Mouse (Mus musculus) limb, embryonic 10.5 days (tissue): ENCODE measurements around the gene Vav3. TPM values are rescaled to one million over a fixed set of nuclear protein-coding genes. Genes with fewer than 3 reads are reported as not detected.

Experiments
- DNase-seq: peaks from one replicate; pipeline ENCODE4 v3.0.0-alpha.2; 2017; ENCODE audit warnings: low spot score
- H3K27ac ChIP-seq: fragments of 300-500 bp; sonication (generic); 2 replicates; pipeline ENCODE4 v1.5.1; 2016; ENCODE audit warnings: mild to moderate bottlenecking
- H3K27me3 ChIP-seq: fragments of 300-500 bp; sonication (generic); 2 replicates; pipeline ENCODE4 v1.6.1; 2016; ENCODE audit warnings: low read depth, mild to moderate bottlenecking; ENCODE audit not compliant: poor library complexity, severe bottlenecking
- H3K36me3 ChIP-seq: fragments of 300-500 bp; sonication (generic); 2 replicates; pipeline ENCODE4 v1.6.1; 2016; ENCODE audit warnings: mild to moderate bottlenecking, moderate library complexity
- H3K4me1 ChIP-seq: fragments of 300-500 bp; sonication (generic); 2 replicates; pipeline ENCODE4 v1.6.1; 2016
- H3K4me3 ChIP-seq: fragments of 300-500 bp; sonication (generic); 2 replicates; pipeline ENCODE4 v1.5.1; 2016; ENCODE audit warnings: mild to moderate bottlenecking, moderate library complexity
- H3K9me3 ChIP-seq: fragments of 300-500 bp; sonication (generic); replicated peaks from 2 replicates; pipeline ENCODE4 v1.6.1; 2016; ENCODE audit warnings: mild to moderate bottlenecking
- WGBS: fragments of 180-500 bp; shearing (Covaris S2); methylation state at CpG from one replicate; pipeline ENCODE4 v1.1.7; 2016; 5-methylcytosine and 5-hydroxymethylcytosine counted together
- polyA plus RNA-seq: library from polyadenylated mRNA; unstranded; fragments of >200 nt; fragmentation: Nextera tagmentation; extraction: Ambion mirVana; gene quantifications from 2 replicates; pipeline ENCODE4 v1.2.1, GENCODE M21; 2016

Vav3 gene
- polyA plus RNA-seq, 1 experiment from 2014 or later: 3.0 TPM

DNA sequence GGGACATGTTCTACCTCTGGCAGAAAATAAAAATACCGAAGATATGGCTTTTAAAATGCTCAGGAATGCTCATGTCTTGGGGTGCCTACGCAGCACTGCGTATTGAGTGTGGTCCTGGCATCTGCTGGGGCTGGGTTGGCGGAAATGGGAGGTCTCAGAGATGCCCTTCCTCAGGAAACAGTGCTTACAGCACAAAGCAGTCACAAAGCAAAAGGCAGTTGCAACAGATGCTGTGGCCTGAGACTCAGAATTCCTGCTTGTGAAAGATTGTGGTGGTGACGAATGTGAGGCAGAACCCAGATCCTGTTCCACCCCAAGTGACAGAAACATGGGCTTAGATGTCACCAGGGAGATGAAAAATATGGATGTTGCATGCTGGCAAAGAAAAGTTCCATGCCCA lies 21.4 kb downstream of the Vav3 start:
- Histone ChIP-seq H3K27me3 (no peaks in the 10 kb centered on the region), H3K36me3 (no peaks in the 10 kb centered on the region), H3K27ac (no peak overlapping the region), H3K4me3 (no peak overlapping the region), H3K4me1 (peaks cover 8% of the 10 kb centered on the region; the same call in 1 of the 2 replicates), H3K9me3 (no peaks in the 10 kb centered on the region)
- WGBS: 86% methylated on average over 5 of the region's 5 CpGs
- no peak for DNase-seq

DNA sequence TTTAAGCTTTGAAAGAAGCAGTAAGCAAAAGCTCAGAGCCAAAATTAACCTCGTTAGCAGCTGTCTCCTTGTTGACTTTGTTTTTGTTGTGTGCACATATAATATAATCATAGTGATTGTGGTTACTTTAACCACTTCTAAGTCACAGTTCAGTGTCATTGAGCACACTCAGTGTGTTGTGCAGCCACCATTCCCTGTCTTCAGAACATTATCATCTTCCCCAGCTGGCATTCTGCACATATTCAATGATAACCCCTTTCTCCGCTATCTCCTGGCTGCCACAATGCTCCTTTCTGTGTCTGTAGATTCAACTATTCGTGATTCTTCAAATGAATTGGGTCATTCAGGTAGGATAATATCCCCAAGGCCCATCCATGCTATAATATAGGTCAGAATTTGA lies 21.9 kb downstream of the Vav3 start:
- no peaks in the 10 kb centered on the region for H3K9me3 ChIP-seq
- no peak for DNase-seq
- WGBS: 89% methylated on average over 3 of the region's 3 CpGs
- H3K27ac ChIP-seq: no peak overlapping the region
- no peaks in the 10 kb centered on the region for H3K36me3 ChIP-seq
- no peak overlapping the region for H3K4me3 ChIP-seq
- H3K4me1 ChIP-seq: peaks cover 8% of the 10 kb centered on the region; the same call in 1 of the 2 replicates
- no peaks in the 10 kb centered on the region for H3K27me3 ChIP-seq

DNA sequence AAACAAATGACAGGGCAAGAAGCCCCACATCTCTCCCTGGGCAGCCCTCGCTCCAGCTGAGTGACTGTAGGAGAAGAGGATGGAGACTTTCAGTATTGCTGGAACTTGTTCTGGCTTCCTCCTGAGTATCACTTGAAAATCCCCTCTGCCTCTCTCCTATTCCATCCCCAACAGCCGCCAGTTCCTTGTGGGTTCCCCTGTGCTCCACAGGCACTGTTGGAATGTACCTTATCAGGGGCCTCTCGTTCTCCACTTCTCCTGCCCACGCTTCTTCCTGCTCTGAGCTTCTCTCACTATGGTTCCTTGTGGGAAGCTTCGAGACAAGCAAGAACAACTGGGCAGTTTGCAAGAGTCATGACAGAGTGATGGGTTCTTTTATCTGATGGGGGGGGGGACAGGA lies 23.1 kb downstream of the Vav3 start:
- no peaks in the 10 kb centered on the region for H3K9me3 ChIP-seq
- peaks cover 8% of the 10 kb centered on the region; the same call in 1 of the 2 replicates for H3K4me1 ChIP-seq
- no peak overlapping the region for H3K4me3 ChIP-seq
- WGBS: 82% methylated on average over 5 of the region's 5 CpGs
- no peak overlapping the region for H3K27ac ChIP-seq
- H3K27me3 ChIP-seq: no peaks in the 10 kb centered on the region
- no peak for DNase-seq
- no peaks in the 10 kb centered on the region for H3K36me3 ChIP-seq

DNA sequence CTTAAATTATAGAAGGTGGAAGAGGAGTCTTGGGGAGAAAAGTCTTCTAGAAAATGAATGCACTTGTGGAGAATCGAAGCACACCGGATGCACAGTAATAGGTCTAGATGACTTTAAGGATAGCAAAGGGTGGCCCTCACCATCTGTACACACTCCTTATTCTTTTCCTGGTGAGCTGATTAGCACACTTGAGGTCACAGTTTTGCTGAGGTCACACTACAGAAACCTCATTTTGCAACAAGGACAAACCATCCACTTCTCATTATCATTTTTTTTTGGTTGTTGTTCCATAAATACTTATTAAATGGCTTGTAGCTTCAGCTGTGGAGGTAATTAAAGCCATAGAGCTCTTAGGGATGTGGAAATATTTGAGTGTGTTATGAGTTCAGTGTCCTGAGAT lies 25.4 kb downstream of the Vav3 start:
- no peaks in the 10 kb centered on the region for H3K9me3 ChIP-seq
- H3K27me3 ChIP-seq: no peaks in the 10 kb centered on the region
- WGBS: 96% methylated on average over 2 of the region's 2 CpGs
- H3K27ac ChIP-seq: no peak overlapping the region
- H3K4me3 ChIP-seq: no peak overlapping the region
- no peaks in the 10 kb centered on the region for H3K36me3 ChIP-seq
- no peak for DNase-seq
- H3K4me1 ChIP-seq: peaks cover 8% of the 10 kb centered on the region; the same call in 1 of the 2 replicates

DNA sequence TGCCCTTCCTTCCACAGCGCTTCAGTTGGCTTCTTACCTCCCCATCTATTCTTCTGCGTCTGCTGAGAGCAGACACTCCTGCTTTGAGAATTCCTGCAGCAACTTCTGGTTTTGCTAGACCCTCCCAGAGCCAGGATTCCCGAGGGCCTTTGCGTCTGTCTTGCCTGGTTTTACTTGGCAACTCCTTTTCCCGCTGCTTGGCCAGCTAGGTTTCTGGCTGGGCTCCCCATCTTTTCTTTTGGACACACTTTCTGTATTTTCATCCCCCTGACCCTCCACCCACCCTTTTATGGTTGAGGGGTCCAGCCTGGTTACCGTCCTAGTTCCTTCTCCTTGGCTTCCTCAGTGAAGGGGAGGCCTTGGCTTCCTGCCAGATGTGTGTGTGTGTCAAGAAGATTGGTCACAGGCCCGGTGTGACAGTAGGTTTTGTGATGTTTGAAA lies 26.0 kb downstream of the Vav3 start:
- WGBS: 73% methylated on average over 7 of the region's 7 CpGs
- Histone ChIP-seq H3K4me1 (peaks cover 8% of the 10 kb centered on the region; the same call in 1 of the 2 replicates), H3K9me3 (no peaks in the 10 kb centered on the region), H3K4me3 (no peak overlapping the region), H3K27ac (no peak overlapping the region), H3K36me3 (no peaks in the 10 kb centered on the region), H3K27me3 (no peaks in the 10 kb centered on the region)
- DNase-seq: no peak

DNA sequence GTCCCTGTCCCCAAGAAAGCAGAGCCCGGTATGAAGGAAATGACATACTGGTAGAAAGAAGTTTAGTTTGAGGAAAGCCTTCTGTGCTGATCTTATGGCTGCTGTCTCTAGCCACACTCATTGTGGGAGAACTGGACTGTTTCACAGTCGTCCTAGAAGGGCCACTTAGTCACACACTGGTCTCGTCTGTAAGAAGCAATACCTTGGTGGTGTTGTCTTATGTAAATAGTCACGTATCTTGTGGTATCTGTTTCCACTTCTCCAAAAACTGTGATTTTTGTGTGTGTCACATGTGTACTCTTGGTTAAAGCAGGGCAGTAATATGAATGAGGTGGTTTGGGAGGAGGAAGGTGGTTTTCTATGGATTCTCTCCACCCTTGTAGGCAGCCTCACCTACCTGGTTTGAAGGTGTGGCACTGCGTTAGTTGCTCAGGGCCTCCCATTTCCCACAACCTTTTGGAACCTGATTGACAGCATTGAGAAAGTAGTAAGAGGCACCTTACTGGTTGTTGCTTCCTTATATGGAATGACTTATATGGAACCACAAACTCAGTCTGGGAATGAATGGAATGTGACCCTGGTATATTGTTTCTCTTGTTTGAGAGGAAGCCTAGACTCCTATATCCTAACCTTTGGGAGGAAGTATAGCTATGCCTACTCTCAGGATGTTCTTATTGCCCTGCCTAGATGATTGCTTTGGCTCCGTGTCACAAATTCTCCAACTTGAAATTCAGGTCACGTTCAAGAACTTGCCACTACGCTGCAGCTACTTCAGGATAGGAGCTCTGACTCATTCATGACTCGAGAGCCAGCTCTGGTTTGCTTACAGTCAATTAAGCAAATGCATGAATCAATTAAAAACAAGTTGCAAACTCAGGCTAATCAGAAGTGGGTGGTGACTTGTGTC lies 28.2 kb downstream of the Vav3 start:
- Histone ChIP-seq H3K4me3 (no peak overlapping the region), H3K4me1 (peaks cover 6% of the 10 kb centered on the region; the same call in 1 of the 2 replicates), H3K36me3 (no peaks in the 10 kb centered on the region), H3K9me3 (no peaks in the 10 kb centered on the region), H3K27me3 (no peaks in the 10 kb centered on the region), H3K27ac (no peak overlapping the region)
- 85% methylated on average over 9 of the region's 9 CpGs for WGBS
- no peak for DNase-seq

DNA sequence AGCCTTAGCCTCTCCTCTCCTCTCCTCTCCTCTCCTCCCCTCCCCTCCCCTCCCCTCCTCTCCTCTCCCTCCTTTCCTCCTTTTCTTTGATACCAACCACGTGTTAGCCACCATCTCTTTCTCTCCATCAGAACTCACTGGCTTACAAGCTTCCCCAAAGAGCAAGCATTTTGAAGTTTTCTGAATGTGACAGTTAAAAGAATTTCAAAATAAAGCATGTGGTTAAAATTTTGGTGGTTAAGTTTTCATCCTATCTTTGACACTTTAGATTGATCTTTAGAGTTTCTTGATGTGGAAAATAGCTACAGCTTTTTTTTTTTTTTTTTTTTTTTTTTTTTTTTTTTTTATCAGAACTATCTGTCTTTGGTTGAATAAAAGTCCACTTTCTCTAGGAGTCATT lies 31.1 kb downstream of the Vav3 start:
- Histone ChIP-seq H3K9me3 (no peaks in the 10 kb centered on the region), H3K4me1 (peaks cover 1% of the 10 kb centered on the region; the same call in 1 of the 2 replicates), H3K4me3 (no peak overlapping the region), H3K27ac (no peak overlapping the region), H3K27me3 (no peaks in the 10 kb centered on the region), H3K36me3 (no peaks in the 10 kb centered on the region)
- WGBS: 33% methylated on average over 1 of the region's 1 CpGs
- DNase-seq: no peak

DNA sequence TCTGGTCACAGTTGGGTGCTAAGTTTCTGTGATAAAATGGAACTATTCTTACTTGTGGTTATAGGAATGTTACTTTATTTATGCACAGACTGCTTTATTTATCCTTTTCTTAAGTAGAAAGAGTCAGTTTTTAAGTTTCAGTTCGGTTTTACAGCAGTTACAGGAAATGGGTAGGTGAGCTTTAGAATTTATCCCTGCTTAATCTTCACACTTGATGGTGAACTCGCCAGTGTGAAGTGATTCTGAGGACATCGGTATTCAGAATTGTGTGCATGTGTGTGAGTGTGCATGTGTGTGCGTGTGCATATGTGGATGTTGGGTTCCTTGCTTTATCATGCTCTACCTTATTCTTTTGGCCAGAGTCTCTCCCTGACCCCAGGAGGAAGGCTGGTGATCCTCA lies 32.2 kb downstream of the Vav3 start:
- Histone ChIP-seq H3K36me3 (no peaks in the 10 kb centered on the region), H3K4me1 (no peaks in the 10 kb centered on the region), H3K27ac (no peak overlapping the region), H3K9me3 (no peaks in the 10 kb centered on the region), H3K4me3 (no peak overlapping the region), H3K27me3 (no peaks in the 10 kb centered on the region)
- DNase-seq: no peak
- WGBS: 91% methylated on average over 4 of the region's 4 CpGs

DNA sequence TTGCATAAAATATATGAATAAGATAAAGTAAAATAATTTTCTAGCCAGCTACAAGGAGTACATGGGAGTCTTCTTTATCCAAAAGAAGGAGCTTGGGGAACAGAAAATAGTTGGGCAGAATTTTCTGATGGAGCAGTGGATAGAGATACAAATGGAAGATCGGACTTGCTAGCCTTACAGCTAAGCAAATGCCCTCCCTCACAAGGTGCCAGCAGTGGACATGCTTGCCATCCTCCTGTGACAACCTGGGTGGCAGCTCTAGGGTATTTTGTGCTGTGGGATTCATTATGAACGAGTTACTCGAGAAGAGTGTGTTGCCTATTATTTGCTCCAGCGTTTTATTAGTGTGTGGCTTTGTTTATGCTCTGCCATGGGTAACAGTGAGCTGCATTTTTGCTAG lies 37.8 kb downstream of the Vav3 start:
- Histone ChIP-seq H3K27me3 (no peaks in the 10 kb centered on the region), H3K4me1 (no peaks in the 10 kb centered on the region), H3K4me3 (no peak overlapping the region), H3K36me3 (no peaks in the 10 kb centered on the region), H3K27ac (no peak overlapping the region), H3K9me3 (no peaks in the 10 kb centered on the region)
- 80% methylated on average over 4 of the region's 4 CpGs for WGBS
- DNase-seq: no peak

DNA sequence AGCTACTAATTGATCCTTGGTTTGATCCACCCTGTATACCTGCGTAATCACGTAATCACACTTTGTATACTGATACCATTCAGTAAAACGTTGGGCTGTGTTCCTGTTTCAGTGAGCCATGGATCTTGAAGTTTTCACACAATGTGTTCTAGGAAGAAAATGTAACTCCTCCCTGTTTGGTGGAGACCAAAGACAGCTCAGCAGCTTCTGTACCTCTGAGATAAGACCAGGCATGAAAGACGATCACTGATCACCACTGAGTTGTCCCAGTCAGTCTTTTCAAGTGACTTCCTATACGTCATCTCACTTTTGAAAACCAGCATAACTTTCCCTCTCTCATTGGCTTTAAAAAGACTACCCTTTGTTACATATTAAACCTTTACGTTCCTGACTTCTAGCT lies 38.2 kb downstream of the Vav3 start:
- 83% methylated on average over 6 of the region's 6 CpGs for WGBS
- Histone ChIP-seq H3K27me3 (no peaks in the 10 kb centered on the region), H3K4me3 (no peak overlapping the region), H3K36me3 (no peaks in the 10 kb centered on the region), H3K9me3 (no peaks in the 10 kb centered on the region), H3K27ac (no peak overlapping the region), H3K4me1 (no peaks in the 10 kb centered on the region)
- no peak for DNase-seq

DNA sequence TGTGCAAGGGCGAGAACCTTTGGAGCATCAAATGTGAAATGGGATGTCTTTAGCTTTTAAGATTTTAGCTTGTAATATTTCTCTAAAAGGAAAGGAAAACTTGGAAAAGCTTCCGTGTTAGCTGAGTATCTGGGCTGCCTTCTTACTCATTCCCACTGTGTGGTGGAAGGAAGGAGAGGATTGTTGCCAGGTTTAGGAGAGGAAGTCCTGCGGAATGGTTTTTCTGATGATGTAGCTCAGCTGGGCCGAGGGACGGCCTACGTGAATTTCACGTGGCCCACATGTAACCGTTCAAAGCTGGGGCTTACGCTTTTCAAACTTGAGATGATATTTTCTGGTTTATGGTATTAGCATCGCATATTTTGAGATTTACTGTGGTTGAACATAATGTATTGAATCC lies 48.3 kb downstream of the Vav3 start:
- no peaks in the 10 kb centered on the region for H3K36me3 ChIP-seq
- DNase-seq: no peak
- H3K27me3 ChIP-seq: no peaks in the 10 kb centered on the region
- H3K27ac ChIP-seq: no peak overlapping the region
- H3K4me1 ChIP-seq: peaks cover 8% of the 10 kb centered on the region
- no peak overlapping the region for H3K4me3 ChIP-seq
- no peaks in the 10 kb centered on the region for H3K9me3 ChIP-seq
- WGBS: 96% methylated on average over 10 of the region's 10 CpGs

DNA sequence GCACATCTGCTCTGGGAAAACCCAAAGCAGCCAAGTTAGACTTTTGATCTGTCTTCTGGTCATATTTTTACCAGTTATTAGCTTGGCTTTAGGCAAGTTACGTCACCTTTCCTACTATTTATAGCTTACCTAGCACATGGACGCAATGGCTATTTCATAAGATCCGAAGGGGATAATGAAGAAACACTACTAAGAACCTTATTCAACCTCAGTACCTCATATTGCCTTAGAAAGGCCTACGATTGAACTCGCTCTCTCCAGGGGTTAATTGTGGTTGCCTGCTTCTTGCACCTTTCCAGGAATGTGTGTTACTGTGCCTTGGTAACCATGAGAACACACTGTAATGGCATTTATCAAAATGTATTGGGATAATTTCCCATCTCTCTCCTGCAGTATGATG lies 61.1 kb downstream of the Vav3 start:
- WGBS: 73% methylated on average over 5 of the region's 5 CpGs
- no peak overlapping the region for H3K4me3 ChIP-seq
- no peaks in the 10 kb centered on the region for H3K36me3 ChIP-seq
- H3K27me3 ChIP-seq: no peaks in the 10 kb centered on the region
- no peak for DNase-seq
- H3K4me1 ChIP-seq: 0 out of 2 replicates have a peak, but pooled peaks cover 6% of the 10 kb centered on the region
- H3K27ac ChIP-seq: no peak overlapping the region
- no peaks in the 10 kb centered on the region for H3K9me3 ChIP-seq

DNA sequence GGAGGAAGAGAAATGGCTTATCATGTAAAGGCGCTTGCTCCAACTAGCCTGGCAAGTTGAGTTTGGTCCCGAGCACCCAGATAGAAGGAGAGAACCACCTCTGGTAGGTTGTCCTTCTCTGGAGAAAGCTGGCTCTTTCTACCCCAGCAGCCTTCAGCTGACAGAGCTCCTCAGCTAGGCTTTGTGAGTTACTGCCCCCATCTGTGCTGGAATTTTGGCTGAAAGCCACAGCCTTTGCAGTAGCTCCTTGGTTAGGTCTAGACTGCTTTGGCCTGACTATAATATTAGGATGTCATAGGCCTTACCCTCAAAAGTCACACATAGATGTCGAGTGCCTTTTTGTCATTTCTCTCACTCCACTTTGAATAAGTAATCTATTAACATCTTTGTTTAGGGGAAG lies 70.8 kb downstream of the Vav3 start:
- no peaks in the 10 kb centered on the region for H3K36me3 ChIP-seq
- DNase-seq: no peak
- H3K9me3 ChIP-seq: no peaks in the 10 kb centered on the region
- WGBS: 88% methylated on average over 3 of the region's 3 CpGs
- no peaks in the 10 kb centered on the region for H3K27me3 ChIP-seq
- no peak overlapping the region for H3K27ac ChIP-seq
- no peaks in the 10 kb centered on the region for H3K4me1 ChIP-seq
- no peak overlapping the region for H3K4me3 ChIP-seq
